Mouse (Mus musculus) retina, embryonic 14.5 days (tissue): ENCODE measurements at regions not wholly inside any gene's neighbourhood (a gene's known extent, or its start where the extent isn't known, plus 50 kb on each side); places are given as distances from the start of the nearest gene placed in this dataset.
"Not testable (repeated sequence)": the region's sequence is repeated elsewhere in the genome, so short reads cannot be mapped to it uniquely, and the experiment has no call there.

Experiments used
- DNase-seq: peaks from one replicate; pipeline ENCODE4 v3.0.0-alpha.2; 2015; ENCODE audit warnings: low spot score

GRCm38 (mm10) chr14:81685691-81686090 is 1701.8 kb downstream of the Olfm4 start:
- peak; percentile 16 for DNase-seq

DNA sequence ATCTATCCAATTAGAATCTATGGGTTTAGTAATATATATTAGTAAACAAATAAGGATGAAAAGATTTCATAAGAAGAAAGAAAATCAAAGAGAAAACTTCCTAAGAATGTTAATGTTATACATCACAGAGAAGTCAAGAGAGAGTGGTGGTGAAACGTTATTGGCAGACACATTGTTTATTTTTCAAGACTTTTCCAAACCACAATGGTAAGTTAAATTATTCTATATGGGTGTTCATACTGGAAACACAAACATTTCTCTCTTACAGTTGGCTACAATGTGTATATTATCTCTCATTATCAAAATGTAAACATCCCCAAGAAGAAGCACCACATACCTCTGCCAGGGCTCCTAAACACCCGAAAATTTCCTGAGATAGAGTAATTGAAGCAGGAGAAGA is 1708.4 kb downstream of the Olfm4 start:
- DNase-seq, result not testable (repeated sequence)

- DNase-seq, result peak; percentile 6
Measured at GRCm38 (mm10) chr14:81716056-81716455, 1732.2 kb downstream of the Olfm4 start.
